Mouse (Mus musculus): ENCODE data around the gene Rab11fip4. TPM values are rescaled to one million over a fixed set of nuclear protein-coding genes. Genes with fewer than 3 reads are reported as not detected.

The Rab11fip4 gene
- polyA plus RNA-seq, 1 experiment from 2014 or later, result 25.6 TPM

- Histone ChIP-seq H3K27ac (0 out of 2 replicates have a peak overlapping the region, but pooled peaks have one; percentile 20), H3K9me3 (no peaks in the 10 kb centered on the region), H3K4me2 (no peak overlapping the region), H3K4me3 (replicated peaks) (no peak overlapping the region), H3K4me1 (peaks cover 21% of the 10 kb centered on the region), H3K27me3 (no peaks in the 10 kb centered on the region), H3K9ac (no peak overlapping the region), H3K36me3 (replicated peaks) (no peaks in the 10 kb centered on the region)
- ATAC-seq (ENCODE audit: low FRiP score), result no peak
- 85% methylated on average over 19 of the region's 19 CpGs for WGBS
Measured at GRCm38 (mm10) chr11:79738725-79739558, 147.9 kb downstream of the Rab11fip4 start.

DNA sequence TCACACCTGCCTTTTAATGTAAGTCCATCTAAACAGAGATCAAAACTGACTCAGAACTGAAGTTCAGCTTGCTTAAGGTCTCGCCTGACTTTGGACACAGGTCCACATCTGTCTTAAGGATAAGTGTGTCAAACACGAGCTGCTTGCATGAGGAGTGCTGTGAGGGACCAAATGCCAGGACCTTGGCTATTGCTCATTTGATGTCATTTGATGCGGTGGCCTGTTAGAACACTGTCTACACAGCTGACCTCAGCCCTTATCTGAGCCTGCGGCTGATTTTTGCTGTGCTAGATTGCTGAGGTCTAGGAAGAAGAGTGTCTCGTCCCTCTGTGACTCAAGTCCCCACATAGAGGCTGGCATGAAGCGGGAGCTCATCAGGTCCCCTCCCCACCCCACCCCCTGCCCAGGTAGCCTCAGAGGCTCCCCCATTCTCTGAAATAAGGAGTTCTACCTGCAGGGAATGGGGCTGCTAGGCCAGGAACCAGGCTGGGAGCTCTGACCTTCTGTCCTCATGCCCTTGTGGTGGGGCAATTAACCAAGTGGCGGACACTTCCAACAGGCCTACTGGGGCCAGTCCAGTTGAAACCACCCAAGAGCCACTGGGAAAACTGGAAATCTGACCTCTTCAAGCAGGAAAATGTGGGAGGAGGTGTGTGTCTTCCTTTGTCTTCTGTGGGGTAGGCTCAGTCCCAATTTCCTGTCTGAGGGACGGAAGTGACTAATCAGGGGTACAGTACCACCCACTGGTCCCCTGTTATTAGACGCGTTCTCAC lies 149.9 kb downstream of the Rab11fip4 start:
- no peak for ATAC-seq (ENCODE audit: low FRiP score)

GRCm38 (mm10) chr11:79746552-79747102 lies 155.6 kb downstream of the Rab11fip4 start:
- Histone ChIP-seq H3K4me3 (replicated peaks) (no peak overlapping the region), H3K27ac (no peak overlapping the region), H3K9me3 (no peaks in the 10 kb centered on the region), H3K36me3 (replicated peaks) (no peaks in the 10 kb centered on the region), H3K27me3 (no peaks in the 10 kb centered on the region), H3K4me2 (no peak overlapping the region), H3K4me1 (no peaks in the 10 kb centered on the region), H3K9ac (no peak overlapping the region)
- 88% methylated on average over 11 of the region's 11 CpGs for WGBS
- ATAC-seq (ENCODE audit: low FRiP score), result no peak

More for the DNA sequence above, 149.9 kb downstream of the Rab11fip4 start:
- H3K27me3 ChIP-seq, result no peaks in the 10 kb centered on the region
- no peaks in the 10 kb centered on the region for H3K9me3 ChIP-seq
- no peak overlapping the region for H3K4me3 ChIP-seq (replicated peaks)
- WGBS, result 87% methylated on average over 10 of the region's 10 CpGs
- H3K27ac ChIP-seq, result no peak overlapping the region
- no peaks in the 10 kb centered on the region for H3K36me3 ChIP-seq (replicated peaks)
- no peak overlapping the region for H3K4me2 ChIP-seq
- H3K4me1 ChIP-seq, result peaks cover 21% of the 10 kb centered on the region
- H3K9ac ChIP-seq, result no peak overlapping the region

MicroRNAs encoded within 50 kb of the gene (microRNA counts, 519-probe panel; counts per million panel counts)
- microRNA mmu-miR-193 (not detected), microRNA mmu-miR-365 (2,146 counts per million, percentile 11 among the panel's probes with 10 or more counts)

Small RNA genes lying within 50 kb of the gene (microRNA-seq; reads per million reads assigned to microRNA genes)
- gene Mir193a (2.9 reads per million, percentile 6 among the genes with 10 or more reads in this experiment), gene Mir365-2 (not detected)

Other genes with a start within 250 kb of the Rab11fip4 start
- 1.4 and 1.5 TPM in 2 replicates for gene Omg, start 87.1 kb upstream of the Rab11fip4 start, polyA plus RNA-seq (2016; fragmentation: Nextera tagmentation; extraction: Ambion mirVana)
- not detected in 2 replicates for gene Evi2b, start 67.5 kb upstream of the Rab11fip4 start, polyA plus RNA-seq (2016; fragmentation: Nextera tagmentation; extraction: Ambion mirVana)
- gene Evi2, start 60.6 kb upstream of the Rab11fip4 start, polyA plus RNA-seq (2016; fragmentation: Nextera tagmentation; extraction: Ambion mirVana), result 1.0 and 1.1 TPM in 2 replicates
- 2.9 and 3.0 TPM in 2 replicates for gene Evi2a, start 60.6 kb upstream of the Rab11fip4 start, polyA plus RNA-seq (2016; fragmentation: Nextera tagmentation; extraction: Ambion mirVana)

Measured in forebrain, embryonic 12.5 days (tissue).